Mouse (Mus musculus): Measurements from ENCODE around the gene Medag. TPM values are rescaled to one million over a fixed set of nuclear protein-coding genes. Genes with fewer than 3 reads are reported as not detected.

Medag gene
- polyA plus RNA-seq, 1 experiment: not detected

DNA sequence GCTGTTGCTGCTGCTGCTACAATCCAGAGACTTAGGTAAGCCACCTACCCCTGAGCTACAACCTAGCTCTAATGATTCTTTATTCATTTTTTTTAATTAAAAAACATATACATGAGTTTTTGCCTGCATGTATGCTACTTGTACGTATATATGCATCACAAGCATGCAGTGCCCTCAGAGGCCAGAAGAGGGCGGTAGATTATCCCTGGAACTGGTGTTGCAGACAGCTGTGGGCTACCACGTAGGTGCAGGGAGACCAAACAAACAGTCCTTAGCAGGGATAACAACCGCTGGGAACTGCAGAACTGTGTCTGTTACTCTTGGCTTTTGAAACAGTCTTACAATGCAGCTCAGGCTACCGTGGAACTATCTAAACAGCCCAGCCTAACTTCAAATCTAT, 36.2 kb downstream of the Medag start:
- no peaks in the 10 kb centered on the region for H3K4me1 ChIP-seq (ENCODE audit: control insufficient read depth)
- no peaks in the 10 kb centered on the region for H3K36me3 ChIP-seq (ENCODE audit: control insufficient read depth)
- H3K27me3 ChIP-seq (ENCODE audit: control insufficient read depth): no peaks in the 10 kb centered on the region
- H3K9me3 ChIP-seq (ENCODE audit: control insufficient read depth, low read length): peaks cover 2% of the 10 kb centered on the region; the same call in 1 of the 2 replicates
- H3K4me3 ChIP-seq (replicated peaks): no peak overlapping the region
- no peak for TF ChIP-seq TAL1 (IDR thresholded peaks at IDR 0.05; ENCODE audit: low read length)
- TF ChIP-seq GATA1 (IDR thresholded peaks at IDR 0.05; ENCODE audit: low read length): no peak

DNA sequence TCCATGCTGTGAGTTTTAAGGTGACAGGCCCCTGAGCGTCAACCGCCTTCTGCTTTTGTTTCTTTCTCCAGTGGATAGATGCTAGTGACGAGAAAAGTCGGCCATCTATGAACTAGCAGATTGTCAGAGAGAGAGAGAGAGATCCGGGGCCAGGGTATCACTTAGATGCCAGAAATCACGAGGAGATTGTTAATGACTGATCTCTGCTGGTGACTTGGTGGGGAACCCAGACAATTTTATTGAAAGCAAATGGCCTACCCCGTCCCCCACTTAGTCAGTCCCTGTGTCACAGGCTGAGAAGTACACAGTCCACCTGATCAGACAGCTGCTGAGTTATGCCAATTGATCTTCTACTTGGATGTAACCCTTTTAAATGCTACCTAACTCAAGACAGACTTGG, 37.9 kb downstream of the Medag start:
- no peak for TF ChIP-seq TAL1 (IDR thresholded peaks at IDR 0.05; ENCODE audit: low read length)
- TF ChIP-seq GATA1 (IDR thresholded peaks at IDR 0.05; ENCODE audit: low read length): no peak
- H3K36me3 ChIP-seq (ENCODE audit: control insufficient read depth): no peaks in the 10 kb centered on the region
- H3K4me3 ChIP-seq (replicated peaks): no peak overlapping the region
- peaks cover 2% of the 10 kb centered on the region; the same call in 1 of the 2 replicates for H3K9me3 ChIP-seq (ENCODE audit: control insufficient read depth, low read length)
- H3K27me3 ChIP-seq (ENCODE audit: control insufficient read depth): no peaks in the 10 kb centered on the region
- no peaks in the 10 kb centered on the region for H3K4me1 ChIP-seq (ENCODE audit: control insufficient read depth)

DNA sequence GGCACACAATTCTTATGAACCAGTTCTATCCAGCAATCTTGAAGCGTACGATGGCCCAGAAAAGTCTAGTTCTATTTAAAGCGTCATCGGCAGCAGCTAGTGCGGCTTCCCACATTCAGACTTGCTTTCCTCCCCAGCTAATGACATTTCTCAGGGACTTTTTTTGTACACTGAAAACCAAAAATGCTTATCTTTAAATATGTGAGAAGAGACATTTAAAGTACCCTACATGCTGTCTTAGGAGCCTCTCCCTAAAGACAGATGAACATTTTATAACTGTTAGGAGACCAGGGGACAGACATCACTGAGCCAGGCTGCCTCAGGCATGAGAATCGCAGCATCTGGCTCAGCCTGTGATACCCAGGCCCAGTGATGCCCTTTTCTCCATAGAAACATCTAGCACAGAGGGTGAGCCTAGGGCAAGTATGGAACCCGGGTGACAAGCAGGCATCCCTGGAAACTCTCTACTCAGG, 39.7 kb downstream of the Medag start:
- Histone ChIP-seq H3K27me3 (ENCODE audit: control insufficient read depth) (no peaks in the 10 kb centered on the region), H3K4me3 (replicated peaks) (no peak overlapping the region), H3K36me3 (ENCODE audit: control insufficient read depth) (no peaks in the 10 kb centered on the region), H3K4me1 (ENCODE audit: control insufficient read depth) (no peaks in the 10 kb centered on the region), H3K9me3 (ENCODE audit: control insufficient read depth, low read length) (peaks cover 2% of the 10 kb centered on the region; the same call in 1 of the 2 replicates)
- TF ChIP-seq GATA1 (IDR thresholded peaks at IDR 0.05; ENCODE audit: low read length) (no peak), TAL1 (IDR thresholded peaks at IDR 0.05; ENCODE audit: low read length) (no peak)

GRCm38 (mm10) chr5:149454281-149454680, 42.7 kb downstream of the Medag start:
- TF ChIP-seq TAL1 (IDR thresholded peaks at IDR 0.05; ENCODE audit: low read length) (no peak), GATA1 (IDR thresholded peaks at IDR 0.05; ENCODE audit: low read length) (no peak)
- no peaks in the 10 kb centered on the region for H3K4me1 ChIP-seq (ENCODE audit: control insufficient read depth)
- H3K36me3 ChIP-seq (ENCODE audit: control insufficient read depth): no peaks in the 10 kb centered on the region
- H3K27me3 ChIP-seq (ENCODE audit: control insufficient read depth): no peaks in the 10 kb centered on the region
- no peak overlapping the region for H3K4me3 ChIP-seq (replicated peaks)
- H3K9me3 ChIP-seq (ENCODE audit: control insufficient read depth, low read length): no peaks in the 10 kb centered on the region

DNA sequence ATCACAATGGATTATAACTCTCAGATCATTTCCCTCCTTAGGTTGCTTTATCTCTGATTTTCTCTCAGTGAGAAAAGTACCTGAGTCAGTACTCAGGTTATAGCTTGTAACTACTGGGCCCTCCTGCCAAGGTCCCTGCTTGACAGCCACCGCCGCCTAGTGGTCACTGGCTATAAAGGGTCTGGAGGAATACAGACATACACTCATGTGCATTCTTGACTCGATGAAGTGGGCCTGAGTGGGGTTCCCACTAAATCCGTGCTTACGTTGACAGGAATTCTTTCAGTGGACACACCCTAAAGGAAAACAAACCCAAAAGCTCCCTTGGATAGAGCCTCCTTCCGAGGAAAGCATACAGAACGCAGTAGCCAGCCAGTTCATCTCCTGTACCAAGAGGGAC, 45.0 kb downstream of the Medag start:
- Histone ChIP-seq H3K36me3 (ENCODE audit: control insufficient read depth) (no peaks in the 10 kb centered on the region), H3K4me1 (ENCODE audit: control insufficient read depth) (no peaks in the 10 kb centered on the region), H3K27me3 (ENCODE audit: control insufficient read depth) (no peaks in the 10 kb centered on the region), H3K9me3 (ENCODE audit: control insufficient read depth, low read length) (no peaks in the 10 kb centered on the region), H3K4me3 (replicated peaks) (no peak overlapping the region)
- TF ChIP-seq GATA1 (IDR thresholded peaks at IDR 0.05; ENCODE audit: low read length): no peak
- TF ChIP-seq TAL1 (IDR thresholded peaks at IDR 0.05; ENCODE audit: low read length): no peak

DNA sequence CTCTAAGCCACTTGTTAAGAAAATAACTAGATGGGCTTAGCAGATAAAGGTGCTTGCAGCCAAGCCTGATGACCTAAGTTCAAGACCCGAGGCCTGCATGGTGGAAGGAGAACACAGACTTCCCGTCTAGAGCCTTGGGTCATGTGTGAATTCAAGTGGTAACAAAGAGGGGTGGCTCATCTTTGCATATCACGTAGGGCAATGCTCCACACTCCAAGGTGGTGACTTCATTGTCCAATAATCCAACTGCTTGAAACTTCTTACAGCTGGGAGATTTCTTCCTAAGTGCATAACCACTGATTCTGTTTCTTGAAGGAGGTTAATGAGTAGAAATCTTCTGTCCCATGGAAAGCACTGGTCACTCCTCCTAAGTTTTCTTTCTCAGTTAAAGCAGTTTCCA, 50.5 kb downstream of the Medag start:
- Histone ChIP-seq H3K9me3 (ENCODE audit: control insufficient read depth, low read length) (no peaks in the 10 kb centered on the region), H3K36me3 (ENCODE audit: control insufficient read depth) (no peaks in the 10 kb centered on the region), H3K27me3 (ENCODE audit: control insufficient read depth) (no peaks in the 10 kb centered on the region), H3K4me3 (replicated peaks) (no peak overlapping the region), H3K4me1 (ENCODE audit: control insufficient read depth) (no peaks in the 10 kb centered on the region)
- TF ChIP-seq TAL1 (IDR thresholded peaks at IDR 0.05; ENCODE audit: low read length) (no peak), GATA1 (IDR thresholded peaks at IDR 0.05; ENCODE audit: low read length) (no peak)

DNA sequence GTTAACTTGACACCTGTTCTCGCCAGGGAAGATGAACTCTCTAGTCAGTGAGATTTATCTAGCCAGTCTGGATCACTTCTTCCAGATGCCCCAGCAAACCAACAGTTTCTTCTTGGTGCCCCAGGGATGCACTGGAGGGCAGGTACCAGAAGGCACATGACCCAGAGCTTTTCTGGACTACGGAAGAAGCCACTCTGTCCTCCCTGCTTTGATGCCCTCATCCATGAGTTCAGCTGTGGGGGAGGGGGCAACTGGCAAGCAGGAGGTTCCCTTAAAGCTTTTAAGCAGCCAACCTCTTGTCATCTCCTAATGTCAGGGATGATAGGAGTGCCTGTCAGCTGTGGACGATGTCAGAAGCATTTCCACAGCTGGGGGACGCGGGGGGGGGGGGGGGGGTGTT, 53.8 kb downstream of the Medag start:
- H3K4me1 ChIP-seq (ENCODE audit: control insufficient read depth): no peaks in the 10 kb centered on the region
- H3K9me3 ChIP-seq (ENCODE audit: control insufficient read depth, low read length): no peaks in the 10 kb centered on the region
- TF ChIP-seq GATA1 (IDR thresholded peaks at IDR 0.05; ENCODE audit: low read length) (no peak), TAL1 (IDR thresholded peaks at IDR 0.05; ENCODE audit: low read length) (no peak)

DNA sequence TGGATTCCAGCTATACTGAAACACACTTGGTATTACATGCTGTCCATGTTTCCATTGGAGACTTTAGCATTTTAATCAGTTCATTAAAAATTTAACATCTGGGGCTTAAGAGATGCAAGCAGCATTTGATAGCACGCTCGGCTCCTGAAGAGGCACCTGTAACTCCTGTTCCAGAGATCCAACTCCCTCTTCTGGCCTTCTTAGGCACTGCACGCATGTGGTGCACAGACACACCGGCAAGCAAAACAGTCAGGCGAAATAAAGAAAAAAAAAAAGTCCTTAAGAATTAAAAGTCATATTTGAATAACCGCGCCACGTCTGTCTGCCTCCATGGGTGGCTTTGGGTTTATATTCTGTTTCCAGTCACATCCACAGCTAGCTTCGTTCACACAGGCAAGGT, 62.6 kb downstream of the Medag start:
- no peak for TF ChIP-seq GATA1 (IDR thresholded peaks at IDR 0.05; ENCODE audit: low read length)
- no peak for TF ChIP-seq TAL1 (IDR thresholded peaks at IDR 0.05; ENCODE audit: low read length)
- Histone ChIP-seq H3K4me3 (replicated peaks) (no peak overlapping the region), H3K27me3 (ENCODE audit: control insufficient read depth) (no peaks in the 10 kb centered on the region), H3K9me3 (ENCODE audit: control insufficient read depth, low read length) (0 out of 2 replicates have a peak, but pooled peaks cover 2% of the 10 kb centered on the region), H3K4me1 (ENCODE audit: control insufficient read depth) (no peaks in the 10 kb centered on the region), H3K36me3 (ENCODE audit: control insufficient read depth) (no peaks in the 10 kb centered on the region)

More for the DNA sequence above, 53.8 kb downstream of the Medag start:
- H3K27me3 ChIP-seq (ENCODE audit: control insufficient read depth): no peaks in the 10 kb centered on the region
- H3K4me3 ChIP-seq (replicated peaks): no peak overlapping the region
- no peaks in the 10 kb centered on the region for H3K36me3 ChIP-seq (ENCODE audit: control insufficient read depth)

- Histone ChIP-seq H3K36me3 (ENCODE audit: control insufficient read depth) (no peaks in the 10 kb centered on the region), H3K27me3 (ENCODE audit: control insufficient read depth) (no peaks in the 10 kb centered on the region), H3K4me3 (replicated peaks) (no peak overlapping the region), H3K4me1 (ENCODE audit: control insufficient read depth) (no peaks in the 10 kb centered on the region), H3K9me3 (ENCODE audit: control insufficient read depth, low read length) (0 out of 2 replicates have a peak, but pooled peaks cover 2% of the 10 kb centered on the region)
- TF ChIP-seq GATA1 (IDR thresholded peaks at IDR 0.05; ENCODE audit: low read length) (no peak), TAL1 (IDR thresholded peaks at IDR 0.05; ENCODE audit: low read length) (no peak)
Observed at GRCm38 (mm10) chr5:149474701-149475468, 63.3 kb downstream of the Medag start.

Other genes starting within 250 kb of the Medag start
- gene Uspl1, start 227.4 kb upstream of the Medag start, polyA plus RNA-seq (2012): 0.09 and 0.18 TPM in 2 replicates
- gene Hmgb1, start 227.3 kb upstream of the Medag start, polyA plus RNA-seq (2012): 65.4 and 99.1 TPM in 2 replicates
- 0.04 TPM in 1 of 2 replicates, not detected in the other for gene Alox5ap, start 147.0 kb upstream of the Medag start, polyA plus RNA-seq (2012)
- not detected in 2 replicates for gene Tex26, start 27.9 kb downstream of the Medag start, polyA plus RNA-seq (2012)
- not detected in 2 replicates for gene Wdr95, start 116.9 kb downstream of the Medag start, polyA plus RNA-seq (2012)
- 2.4 and 2.8 TPM in 2 replicates for gene Hsph1, start 224.6 kb downstream of the Medag start, polyA plus RNA-seq (2012)

Data from erythroblast, embryonic 14.5 days (primary cell).